ENCODE assay signal across 28 mouse cellular contexts in genomic region chr10:39334320-39334719, GRCm38 (mm10). TPM values are rescaled to one million over a fixed set of nuclear protein-coding genes. Genes with fewer than 3 reads are reported as not detected.
DNase-seq lines count a peak whose midpoint lies in the region; ATAC-seq and TF ChIP-seq lines count a peak whose summit lies in the region.
"Had no signal": no experiment of that assay in that cellular context is flagged by ENCODE, and none has a peak within 500 bp of the region (broad histone marks: within the 10 kb centered on the region; RNA-seq: fewer than 3 reads in every experiment).

No protein-coding gene starts in this region.

- H3K4me1 ChIP-seq in heart, embryonic 16.5 days (ENCODE audit: control insufficient read depth, insufficient read depth, low read length), result peaks cover 7% of the 10 kb centered on the region
- H3K4me1 ChIP-seq in heart, adult 2 months (ENCODE audit: control insufficient read depth, insufficient read depth, low read length), result no peaks in the 10 kb centered on the region
- no peaks in the 10 kb centered on the region; the same call in 1 of the 2 replicates for H3K4me1 ChIP-seq in hindbrain, postnatal 0 days (ENCODE audit: insufficient read depth, low read length)
- H3K4me1 ChIP-seq in hindbrain, embryonic 10.5 days (replicated peaks), result no peaks in the 10 kb centered on the region
- peaks cover 7% of the 10 kb centered on the region for H3K4me1 ChIP-seq in forebrain, embryonic 16.5 days (replicated peaks; ENCODE audit: control insufficient read depth, insufficient read depth, low read length)
- H3K4me1 ChIP-seq: embryonic facial prominence, embryonic 10.5 days; embryonic facial prominence, embryonic 15.5 days; hindbrain, embryonic 13.5 days; kidney, embryonic 15.5 days; limb, embryonic 12.5 days; liver, embryonic 15.5 days; neural tube, embryonic 15.5 days had no signal

- intact Hi-C loops in heart, adult 2 months (cut with DNase I), result no loop called here

- no peak for TF ChIP-seq POLR2A in heart, adult 2 months (IDR thresholded peaks at IDR 0.05; ENCODE audit: insufficient read depth, low read depth, low read length)
- no peak for TF ChIP-seq POLR2A in brain, embryonic 14.5 days (IDR thresholded peaks at IDR 0.05; ENCODE audit: borderline replicate concordance, extremely low read depth, insufficient read depth, insufficient read length, poor library complexity, severe bottlenecking)

- H3K27ac ChIP-seq in heart, embryonic 16.5 days (ENCODE audit: low read length), result 0 out of 2 replicates have a peak overlapping the region, but pooled peaks have one; percentile 35
- H3K27ac ChIP-seq in heart, adult 2 months, result no peak overlapping the region
- no peak overlapping the region for H3K27ac ChIP-seq in hindbrain, postnatal 0 days
- H3K27ac ChIP-seq in hindbrain, embryonic 10.5 days, result no peak overlapping the region
- no peak overlapping the region for H3K27ac ChIP-seq in forebrain, embryonic 16.5 days (ENCODE audit: low read length)
- H3K27ac ChIP-seq: embryonic facial prominence, embryonic 10.5 days; embryonic facial prominence, embryonic 15.5 days; gastrocnemius, adult 2 months; hindbrain, embryonic 13.5 days; kidney, embryonic 15.5 days; limb, embryonic 12.5 days; liver, embryonic 15.5 days; macrophage; midbrain, embryonic 13.5 days; neural tube, embryonic 15.5 days had no signal

- H3K79me2 ChIP-seq in heart, adult 2 months (replicated peaks; ENCODE audit: control insufficient read depth, insufficient read depth, low read length), result no peaks in the 10 kb centered on the region

- no peak overlapping the region for H3K4me2 ChIP-seq in heart, embryonic 16.5 days (ENCODE audit: low read depth, low read length)
- H3K4me2 ChIP-seq in hindbrain, postnatal 0 days (ENCODE audit: low read depth, low read length), result no peak overlapping the region
- H3K4me2 ChIP-seq in forebrain, embryonic 16.5 days (ENCODE audit: low read length), result no peak overlapping the region
- H3K4me2 ChIP-seq: embryonic facial prominence, embryonic 15.5 days; hindbrain, embryonic 13.5 days; kidney, embryonic 15.5 days; limb, embryonic 12.5 days; liver, embryonic 15.5 days; midbrain, embryonic 13.5 days; neural tube, embryonic 15.5 days had no signal

- peaks cover 7% of the 10 kb centered on the region for H3K9me3 ChIP-seq in heart, embryonic 16.5 days (replicated peaks; ENCODE audit: control insufficient read depth, low read length)
- peaks cover 3% of the 10 kb centered on the region; the same call in 1 of the 2 replicates for H3K9me3 ChIP-seq in hindbrain, postnatal 0 days (ENCODE audit: low read length)
- H3K9me3 ChIP-seq in hindbrain, embryonic 10.5 days, result peaks cover 11% of the 10 kb centered on the region; the same call in 1 of the 2 replicates
- no peaks in the 10 kb centered on the region; the same call in 1 of the 2 replicates for H3K9me3 ChIP-seq in forebrain, embryonic 16.5 days (ENCODE audit: control insufficient read depth, low read length)
- H3K9me3 ChIP-seq: hindbrain, embryonic 13.5 days; liver, embryonic 15.5 days; neural tube, embryonic 15.5 days had no signal

- TF ChIP-seq CTCF in heart, adult 2 months (IDR thresholded peaks at IDR 0.05), result no peak
- no peak for TF ChIP-seq CTCF in hindbrain, postnatal 0 days (IDR thresholded peaks at IDR 0.05; ENCODE audit: low read depth)
- TF ChIP-seq CTCF in brain, embryonic 14.5 days (IDR thresholded peaks at IDR 0.05; ENCODE audit: borderline replicate concordance, extremely low read depth, insufficient read depth, insufficient read length), result no peak

- no peak for ATAC-seq in heart, embryonic 16.5 days (replicated peaks; ENCODE audit: extremely low read depth, insufficient read depth, low FRiP score)
- ATAC-seq in hindbrain, postnatal 0 days, result no peak
- ATAC-seq in forebrain, embryonic 16.5 days, result peak; percentile 64; the same call in 1 of the 2 replicates
- ATAC-seq in erythroid progenitor cell, adult 5-6 weeks (replicated peaks; ENCODE audit: low FRiP score, poor library complexity, severe bottlenecking), result no peak
- ATAC-seq: activated CD4-positive, CD25-positive, alpha-beta regulatory T cell, adult 4 months; midbrain, embryonic 13.5 days had no signal

- no peak overlapping the region for H3K9ac ChIP-seq in heart, embryonic 16.5 days (ENCODE audit: low read length)
- H3K9ac ChIP-seq in heart, adult 2 months (ENCODE audit: low read depth, low read length), result no peak overlapping the region
- no peak overlapping the region for H3K9ac ChIP-seq in hindbrain, postnatal 0 days (replicated peaks; ENCODE audit: low read length)
- no peak overlapping the region for H3K9ac ChIP-seq in forebrain, embryonic 16.5 days (replicated peaks; ENCODE audit: low read depth, low read length)
- H3K9ac ChIP-seq: embryonic facial prominence, embryonic 15.5 days; hindbrain, embryonic 13.5 days; kidney, embryonic 15.5 days; limb, embryonic 12.5 days; liver, embryonic 15.5 days; midbrain, embryonic 13.5 days; neural tube, embryonic 15.5 days had no signal

- no peak for TF ChIP-seq EP300 in heart, adult 2 months (IDR thresholded peaks at IDR 0.05; ENCODE audit: insufficient read depth, low read depth, low read length)

- 15% methylated on average over 3 of the region's 3 CpGs for WGBS in heart, embryonic 16.5 days
- WGBS in heart, adult 2 months, result 19% methylated on average over 3 of the region's 3 CpGs
- WGBS in hindbrain, postnatal 0 days, result 18% methylated on average over 3 of the region's 3 CpGs
- 77% methylated on average over 3 of the region's 3 CpGs for WGBS in hindbrain, embryonic 10.5 days
- 5% methylated on average over 3 of the region's 3 CpGs for WGBS in forebrain, embryonic 16.5 days

- no peaks in the 10 kb centered on the region for H3K27me3 ChIP-seq in heart, embryonic 16.5 days (ENCODE audit: control insufficient read depth, insufficient read depth, low read length)
- H3K27me3 ChIP-seq in heart, adult 2 months (ENCODE audit: control insufficient read depth, insufficient read depth, low read length), result no peaks in the 10 kb centered on the region
- H3K27me3 ChIP-seq in hindbrain, postnatal 0 days (ENCODE audit: insufficient read depth, low read length), result no peaks in the 10 kb centered on the region
- H3K27me3 ChIP-seq in hindbrain, embryonic 10.5 days (ENCODE audit: insufficient read depth, poor library complexity, severe bottlenecking), result no peaks in the 10 kb centered on the region
- no peaks in the 10 kb centered on the region for H3K27me3 ChIP-seq in forebrain, embryonic 16.5 days (replicated peaks; ENCODE audit: control insufficient read depth, insufficient read depth, low read length)
- H3K27me3 ChIP-seq: embryonic facial prominence, embryonic 15.5 days; hindbrain, embryonic 13.5 days; kidney, embryonic 15.5 days; limb, embryonic 12.5 days; liver, embryonic 15.5 days; midbrain, embryonic 13.5 days; neural tube, embryonic 15.5 days had no signal

- H3K4me3 ChIP-seq in heart, embryonic 16.5 days (ENCODE audit: low read length), result no peak overlapping the region
- no peak overlapping the region for H3K4me3 ChIP-seq in heart, adult 2 months
- H3K4me3 ChIP-seq in hindbrain, postnatal 0 days (ENCODE audit: low read length), result no peak overlapping the region
- no peak overlapping the region for H3K4me3 ChIP-seq in hindbrain, embryonic 10.5 days
- no peak overlapping the region for H3K4me3 ChIP-seq in forebrain, embryonic 16.5 days (replicated peaks; ENCODE audit: low read length)
- H3K4me3 ChIP-seq: embryonic facial prominence, embryonic 10.5 days; embryonic facial prominence, embryonic 15.5 days; gastrocnemius, adult 2 months; hindbrain, embryonic 13.5 days; kidney, embryonic 15.5 days; limb, embryonic 12.5 days; liver, embryonic 15.5 days; midbrain, embryonic 13.5 days; neural tube, embryonic 15.5 days had no signal

- H3K36me3 ChIP-seq in heart, embryonic 16.5 days (ENCODE audit: control insufficient read depth, insufficient read depth), result no peaks in the 10 kb centered on the region
- H3K36me3 ChIP-seq in heart, adult 2 months (ENCODE audit: control insufficient read depth, insufficient read depth, low read length), result no peaks in the 10 kb centered on the region
- no peaks in the 10 kb centered on the region for H3K36me3 ChIP-seq in hindbrain, postnatal 0 days (ENCODE audit: insufficient read depth, low read length)
- no peaks in the 10 kb centered on the region for H3K36me3 ChIP-seq in hindbrain, embryonic 10.5 days
- H3K36me3 ChIP-seq in forebrain, embryonic 16.5 days (ENCODE audit: control insufficient read depth, insufficient read depth), result no peaks in the 10 kb centered on the region
- H3K36me3 ChIP-seq: embryonic facial prominence, embryonic 10.5 days; embryonic facial prominence, embryonic 15.5 days; hindbrain, embryonic 13.5 days; kidney, embryonic 15.5 days; limb, embryonic 12.5 days; liver, embryonic 15.5 days; midbrain, embryonic 13.5 days; neural tube, embryonic 15.5 days had no signal

- no peak for DNase-seq in heart, adult 2 months
- peak; percentile 10 for DNase-seq in hindbrain, postnatal 0 days (ENCODE audit: low spot score)
- DNase-seq in hindbrain, embryonic 10.5 days (ENCODE audit: low spot score), result no peak
- DNase-seq in brain, embryonic 14.5 days (ENCODE audit: low read depth), result peak; percentile 85
- DNase-seq: adrenal gland, adult 2 months; adrenal gland, postnatal 36 days; cerebellum, adult 2 months; cerebellum, postnatal 14 days; gastrocnemius, adult 2 months; gastrocnemius, postnatal 36 days; kidney, adult 18-20 months; kidney, postnatal 25 days; retina, postnatal 1 day; right cerebral cortex, postnatal 14 days; thymus, postnatal 14 days had no signal

RNA-seq across cellular contexts. Expression of gene Fyn, which starts 34.3 kb away (rescaled TPM):
- polyA plus RNA-seq in heart, embryonic 16.5 days (2015; fragmentation: Nextera tagmentation; extraction: Ambion mirVana), result 14.6 and 15.0 TPM in 2 replicates
- 10 to 100 TPM; 26.1 to 29.7 TPM for total RNA-seq in heart, adult 2 months (2021)
- polyA plus RNA-seq in heart, adult 2 months (2012; rRNA removed), result 23.2 and 36.4 TPM in 2 replicates
- 120 and 121 TPM in 2 replicates for total RNA-seq in hindbrain, postnatal 0 days (2014; rRNA removed)
- 94.9 and 95.2 TPM in 2 replicates for polyA plus RNA-seq in hindbrain, postnatal 0 days (2015; fragmentation: Nextera tagmentation; extraction: Ambion mirVana)
- polyA plus RNA-seq in hindbrain, embryonic 10.5 days (2016; fragmentation: Nextera tagmentation; extraction: Ambion mirVana), result 30.6 and 34.1 TPM in 2 replicates
- polyA plus RNA-seq in brain, embryonic 14.5 days (2012; rRNA removed), result 106 and 134 TPM in 2 replicates
- 74.4 and 75.7 TPM in 2 replicates for polyA plus RNA-seq in forebrain, embryonic 16.5 days (2015; fragmentation: Nextera tagmentation; extraction: Ambion mirVana)
- total RNA-seq in erythroid progenitor cell, adult 5-6 weeks (2015; ENCODE audit: low replicate concordance), result 6.1 and 6.3 TPM in 2 replicates
- 1.4 and 8.5 TPM in 2 replicates for total RNA-seq in erythroid progenitor cell, adult 5-6 weeks (2017; ENCODE audit: low replicate concordance)

Comparison
In these comparisons a context has a peak if more than half of its experiments do, and no peak if none do; other contexts are left out.
1. DNase-seq: peak in hindbrain, postnatal 0 days (single experiment) and brain, embryonic 14.5 days (single experiment); none in heart, adult 2 months (0 of 2) and hindbrain, embryonic 10.5 days (single experiment).